Mouse (Mus musculus) kidney, adult 2 months (tissue): ENCODE results near the gene Tmem144. TPM values are rescaled to one million over a fixed set of nuclear protein-coding genes. Genes with fewer than 3 reads are reported as not detected.

ENCODE experiments used
- DNase-seq: peaks from one replicate; pipeline ENCODE4 v3.0.0; 2021
- H3K27ac ChIP-seq: fragments of 200-500 bp; 2 replicates; pipeline ENCODE4 v1.5.1; 2012; ENCODE audit warnings: low read depth, low read length, control low read depth, inconsistent platforms; ENCODE audit not compliant: insufficient read depth
- H3K27me3 ChIP-seq: fragments of 200-500 bp; replicated peaks from 2 replicates; pipeline ENCODE4 v1.6.1; 2012; ENCODE audit warnings: mild to moderate bottlenecking, moderate library complexity, low read length, inconsistent platforms; ENCODE audit not compliant: control insufficient read depth, insufficient read depth
- H3K36me3 ChIP-seq: fragments of 200-500 bp; 2 replicates; pipeline ENCODE4 v1.6.1; 2012; ENCODE audit warnings: mild to moderate bottlenecking, moderate library complexity, low read length, inconsistent platforms; ENCODE audit not compliant: control insufficient read depth, insufficient read depth
- H3K4me1 ChIP-seq: fragments of 200-500 bp; 2 replicates; pipeline ENCODE4 v1.6.1; 2011; ENCODE audit warnings: low read length; ENCODE audit not compliant: control insufficient read depth, insufficient read depth
- H3K4me3 ChIP-seq: fragments of 200-500 bp; 2 replicates; pipeline ENCODE4 v1.5.1; 2011; ENCODE audit warnings: mild to moderate bottlenecking, low read depth, low read length, control low read depth; ENCODE audit not compliant: insufficient read depth
- CTCF ChIP-seq: fragments of 200-500 bp; conservative IDR thresholded peaks from 2 replicates; pipeline ENCODE4 v1.5.1; 2011; ENCODE audit warnings: low read depth, mild to moderate bottlenecking, control low read depth, low read length, moderate library complexity, mixed read lengths; ENCODE audit not compliant: insufficient read depth, insufficient read length
- POLR2A ChIP-seq: fragments of 200-500 bp; IDR thresholded peaks from one replicate; pipeline ENCODE4 v1.6.1; 2011; ENCODE audit warnings: low read depth, low read length, control low read depth
- WGBS: fragments of 180-500 bp; shearing (Covaris S2); methylation state at CpG from one replicate; pipeline ENCODE4 v1.1.7; 2018; 5-methylcytosine and 5-hydroxymethylcytosine counted together
- polyA plus RNA-seq: library from polyadenylated mRNA; depleted of rRNA; stranded (reverse); fragments of >200 nt; gene quantifications from 2 replicates; pipeline ENCODE4 v1.2.3, GENCODE M21; 2012

The Tmem144 gene
- polyA plus RNA-seq, 1 experiment = 7.4 TPM

- no peak overlapping the region for H3K4me3 ChIP-seq
- WGBS = 69% methylated on average over 5 of the region's 5 CpGs
- TF ChIP-seq POLR2A (no peak), CTCF (no peak)
- H3K36me3 ChIP-seq = no peaks in the 10 kb centered on the region
- H3K27ac ChIP-seq = no peak overlapping the region
- H3K4me1 ChIP-seq = peaks cover 8% of the 10 kb centered on the region; the same call in 1 of the 2 replicates
- H3K27me3 ChIP-seq = no peaks in the 10 kb centered on the region
- DNase-seq = no peak
Observed at GRCm38 (mm10) chr3:79846633-79847032, 5.9 kb downstream of the Tmem144 start.

- no peaks in the 10 kb centered on the region for H3K27me3 ChIP-seq
- no peak overlapping the region for H3K4me3 ChIP-seq
- no peak for DNase-seq
- H3K4me1 ChIP-seq = peaks cover 1% of the 10 kb centered on the region; the same call in 1 of the 2 replicates
- TF ChIP-seq CTCF (no peak), POLR2A (no peak)
- 87% methylated on average over 9 of the region's 9 CpGs for WGBS
- H3K27ac ChIP-seq = no peak overlapping the region
- no peaks in the 10 kb centered on the region for H3K36me3 ChIP-seq
Observed at GRCm38 (mm10) chr3:79843999-79844398, 8.6 kb downstream of the Tmem144 start.

- peak overlapping the region; percentile 86 for H3K27ac ChIP-seq
- no peaks in the 10 kb centered on the region for H3K27me3 ChIP-seq
- H3K36me3 ChIP-seq = no peaks in the 10 kb centered on the region
- peak; percentile 87 for DNase-seq
- WGBS = under 1% methylated on average over 19 of the region's 19 CpGs
- no peaks in the 10 kb centered on the region; the same call in 1 of the 2 replicates for H3K4me1 ChIP-seq
- peak overlapping the region; percentile 95 for H3K4me3 ChIP-seq
- TF ChIP-seq CTCF (no peak), POLR2A (no peak)
Observed at GRCm38 (mm10) chr3:79842616-79843016, 10.0 kb downstream of the Tmem144 start.

- TF ChIP-seq POLR2A (no peak), CTCF (no peak)
- Histone ChIP-seq H3K27ac (peak overlapping the region; percentile 86; the same call in 1 of the 2 replicates), H3K27me3 (no peaks in the 10 kb centered on the region), H3K36me3 (no peaks in the 10 kb centered on the region), H3K4me1 (no peaks in the 10 kb centered on the region; the same call in 1 of the 2 replicates), H3K4me3 (peak overlapping the region; percentile 95)
- 3% methylated on average over 12 of the region's 12 CpGs for WGBS
- peak; percentile 85 for DNase-seq
Observed at GRCm38 (mm10) chr3:79842165-79842564, 10.4 kb downstream of the Tmem144 start.

- Histone ChIP-seq H3K27ac (no peak overlapping the region), H3K27me3 (no peaks in the 10 kb centered on the region), H3K4me3 (no peak overlapping the region; the same call in 1 of the 2 replicates), H3K36me3 (no peaks in the 10 kb centered on the region), H3K4me1 (no peaks in the 10 kb centered on the region; the same call in 1 of the 2 replicates)
- TF ChIP-seq POLR2A (no peak), CTCF (no peak)
- 37% methylated on average over 6 of the region's 6 CpGs for WGBS
- peak; percentile 38 for DNase-seq
Observed at GRCm38 (mm10) chr3:79841475-79841874, 11.1 kb downstream of the Tmem144 start.

GRCm38 (mm10) chr3:79838751-79839150, 13.8 kb downstream of the Tmem144 start:
- 61% methylated on average over 6 of the region's 6 CpGs for WGBS
- no peaks in the 10 kb centered on the region for H3K36me3 ChIP-seq
- H3K4me3 ChIP-seq = no peak overlapping the region
- no peak overlapping the region for H3K27ac ChIP-seq
- no peak for DNase-seq
- TF ChIP-seq POLR2A (no peak), CTCF (peak; percentile 46; the same call in 1 of the 2 replicates)
- H3K27me3 ChIP-seq = no peaks in the 10 kb centered on the region
- no peaks in the 10 kb centered on the region; the same call in 1 of the 2 replicates for H3K4me1 ChIP-seq

- H3K27me3 ChIP-seq = no peaks in the 10 kb centered on the region
- no peak overlapping the region for H3K4me3 ChIP-seq
- no peaks in the 10 kb centered on the region for H3K4me1 ChIP-seq
- TF ChIP-seq CTCF (no peak), POLR2A (no peak)
- H3K27ac ChIP-seq = no peak overlapping the region
- no peaks in the 10 kb centered on the region; the same call in 1 of the 2 replicates for H3K36me3 ChIP-seq
- no peak for DNase-seq
Observed at GRCm38 (mm10) chr3:79829289-79829688, 23.3 kb downstream of the Tmem144 start.
